Mouse (Mus musculus) heart, embryonic 16.5 days (tissue): ENCODE measurements around the gene Spin4. TPM values are rescaled to one million over a fixed set of nuclear protein-coding genes. Genes with fewer than 3 reads are reported as not detected.

Experiments used
- polyA plus RNA-seq: library from polyadenylated mRNA; unstranded; fragments of >200 nt; fragmentation: Nextera tagmentation; extraction: Ambion mirVana; gene quantifications from 2 replicates; pipeline ENCODE4 v1.2.1, GENCODE M21; 2015

The Spin4 gene
- polyA plus RNA-seq, 1 experiment from 2014 or later = 3.3 TPM

Other genes starting within 250 kb of the Spin4 start
- gene Arhgef9, start 170.2 kb upstream of the Spin4 start, polyA plus RNA-seq = 10.5 and 11.5 TPM in 2 replicates